Mouse (Mus musculus) forebrain, embryonic 12.5 days (tissue): ENCODE results near the gene Pde4b. TPM values are rescaled to one million over a fixed set of nuclear protein-coding genes. Genes with fewer than 3 reads are reported as not detected.
A peak's percentile ranks its signal among the peaks of the same experiment; 100 is the strongest.

Experiments
- ATAC-seq: fragments of 200-750 bp; cut with Nextera tagmentation; 2 replicates; pipeline ENCODE4 v1.8.0; 2017; ENCODE audit warnings: moderate TSS enrichment; ENCODE audit not compliant: low FRiP score
- H3K27ac ChIP-seq: fragments of 300-500 bp; sonication (generic); 2 replicates; pipeline ENCODE4 v1.5.1; 2016; ENCODE audit warnings: mild to moderate bottlenecking
- H3K27me3 ChIP-seq: fragments of 300-500 bp; sonication (generic); 2 replicates; pipeline ENCODE4 v1.6.1; 2016; ENCODE audit warnings: mild to moderate bottlenecking
- H3K36me3 ChIP-seq: fragments of 300-500 bp; sonication (generic); replicated peaks from 2 replicates; pipeline ENCODE4 v1.6.1; 2016; ENCODE audit warnings: mild to moderate bottlenecking
- H3K4me1 ChIP-seq: fragments of 300-500 bp; sonication (generic); 2 replicates; pipeline ENCODE4 v1.6.1; 2016
- H3K4me2 ChIP-seq: fragments of 300-500 bp; sonication (generic); 2 replicates; pipeline ENCODE4 v1.6.1; 2016; ENCODE audit warnings: mild to moderate bottlenecking, moderate library complexity
- H3K4me3 ChIP-seq: fragments of 300-500 bp; sonication (generic); replicated peaks from 2 replicates; pipeline ENCODE4 v1.5.1; 2016; ENCODE audit warnings: mild to moderate bottlenecking
- H3K9ac ChIP-seq: fragments of 300-500 bp; sonication (generic); 2 replicates; pipeline ENCODE4 v1.6.1; 2016; ENCODE audit warnings: mild to moderate bottlenecking
- H3K9me3 ChIP-seq: fragments of 300-500 bp; sonication (generic); 2 replicates; pipeline ENCODE4 v1.6.1; 2016
- WGBS: fragments of 180-500 bp; shearing (Covaris S2); methylation state at CpG from one replicate; pipeline ENCODE4 v1.1.7; 2016; 5-methylcytosine and 5-hydroxymethylcytosine counted together
- polyA plus RNA-seq: library from polyadenylated mRNA; unstranded; fragments of >200 nt; fragmentation: Nextera tagmentation; extraction: Ambion mirVana; gene quantifications from 2 replicates; pipeline ENCODE4 v1.2.1, GENCODE M21; 2016

Pde4b gene
- polyA plus RNA-seq, 1 experiment from 2014 or later: 7.5 TPM

DNA sequence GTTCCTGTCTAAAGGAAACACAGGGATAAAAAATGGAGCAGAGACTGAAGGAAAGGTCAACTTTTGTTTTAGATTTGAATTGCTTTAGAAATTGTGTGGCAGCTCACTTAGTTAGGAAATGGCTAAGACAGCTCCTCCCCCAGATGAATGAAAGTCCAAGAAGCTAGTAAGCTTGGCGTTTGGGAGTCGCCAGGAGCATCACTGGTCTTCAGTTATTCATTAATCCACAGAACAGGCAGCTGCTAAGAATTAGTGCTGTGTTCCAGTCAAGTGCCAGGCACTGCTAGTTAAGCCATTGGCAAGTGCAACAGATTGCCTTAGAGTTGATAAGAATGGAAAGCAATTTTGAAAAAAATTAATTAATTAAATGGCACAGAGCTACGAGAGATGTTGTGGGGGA is 390.8 kb downstream of the Pde4b start:
- H3K9ac ChIP-seq: no peak overlapping the region
- H3K4me2 ChIP-seq: no peak overlapping the region
- H3K4me3 ChIP-seq: no peak overlapping the region
- H3K27me3 ChIP-seq: no peaks in the 10 kb centered on the region
- WGBS: 42% methylated on average over 3 of the region's 3 CpGs
- H3K9me3 ChIP-seq: no peaks in the 10 kb centered on the region
- no peak overlapping the region for H3K27ac ChIP-seq
- no peak for ATAC-seq
- 0 out of 2 replicates have a peak, but pooled peaks cover 3% of the 10 kb centered on the region for H3K4me1 ChIP-seq
- H3K36me3 ChIP-seq: no peaks in the 10 kb centered on the region

GRCm38 (mm10) chr4:102478860-102479259 is 391.5 kb downstream of the Pde4b start:
- no peak overlapping the region for H3K27ac ChIP-seq
- peaks cover 11% of the 10 kb centered on the region for H3K4me1 ChIP-seq
- H3K9me3 ChIP-seq: no peaks in the 10 kb centered on the region
- no peak overlapping the region for H3K9ac ChIP-seq
- no peak overlapping the region for H3K4me3 ChIP-seq
- H3K36me3 ChIP-seq: no peaks in the 10 kb centered on the region
- H3K27me3 ChIP-seq: no peaks in the 10 kb centered on the region
- H3K4me2 ChIP-seq: no peak overlapping the region
- ATAC-seq: no peak
- WGBS: 93% methylated on average over 7 of the region's 7 CpGs

GRCm38 (mm10) chr4:102480830-102481484 is 393.6 kb downstream of the Pde4b start:
- Histone ChIP-seq H3K27me3 (no peaks in the 10 kb centered on the region), H3K36me3 (no peaks in the 10 kb centered on the region), H3K4me2 (no peak overlapping the region), H3K27ac (no peak overlapping the region), H3K9ac (no peak overlapping the region), H3K4me3 (no peak overlapping the region), H3K9me3 (no peaks in the 10 kb centered on the region), H3K4me1 (peaks cover 13% of the 10 kb centered on the region)
- 62% methylated on average over 6 of the region's 6 CpGs for WGBS
- no peak for ATAC-seq

GRCm38 (mm10) chr4:102483354-102484018 is 396.1 kb downstream of the Pde4b start:
- no peak for ATAC-seq
- no peak overlapping the region for H3K9ac ChIP-seq
- H3K27me3 ChIP-seq: no peaks in the 10 kb centered on the region
- H3K4me2 ChIP-seq: no peak overlapping the region
- H3K9me3 ChIP-seq: no peaks in the 10 kb centered on the region
- H3K4me3 ChIP-seq: no peak overlapping the region
- H3K36me3 ChIP-seq: no peaks in the 10 kb centered on the region
- 36% methylated on average over 7 of the region's 7 CpGs for WGBS
- H3K27ac ChIP-seq: no peak overlapping the region
- H3K4me1 ChIP-seq: peaks cover 23% of the 10 kb centered on the region

DNA sequence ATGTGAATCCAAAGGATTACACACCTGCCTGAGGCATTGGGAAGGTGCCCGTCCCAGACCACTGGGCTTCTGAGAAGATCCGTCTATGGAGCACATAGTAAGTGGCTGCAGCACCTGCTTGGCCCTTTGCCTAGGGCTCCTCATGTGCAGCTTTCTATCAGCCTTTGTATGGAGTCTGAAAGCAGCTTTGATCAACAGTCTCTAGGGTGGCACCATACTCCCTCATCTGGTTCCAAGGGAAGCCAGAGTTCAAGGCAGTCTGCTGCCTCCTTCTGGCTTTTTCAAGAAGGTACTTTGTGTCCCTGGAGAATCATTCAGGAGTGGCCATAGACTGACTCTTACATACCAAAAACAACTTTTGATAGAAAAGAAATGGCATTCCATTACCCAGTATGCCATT is 397.4 kb downstream of the Pde4b start:
- Histone ChIP-seq H3K9me3 (no peaks in the 10 kb centered on the region), H3K4me2 (no peak overlapping the region), H3K27ac (no peak overlapping the region), H3K9ac (no peak overlapping the region), H3K4me1 (peaks cover 23% of the 10 kb centered on the region), H3K4me3 (no peak overlapping the region), H3K36me3 (no peaks in the 10 kb centered on the region), H3K27me3 (no peaks in the 10 kb centered on the region)
- no peak for ATAC-seq
- WGBS: 84% methylated on average over 2 of the region's 2 CpGs

- 31% methylated on average over 4 of the region's 4 CpGs for WGBS
- Histone ChIP-seq H3K27ac (peak overlapping the region; percentile 4; the same call in 1 of the 2 replicates), H3K9ac (no peak overlapping the region), H3K36me3 (no peaks in the 10 kb centered on the region), H3K4me3 (no peak overlapping the region), H3K4me2 (no peak overlapping the region), H3K4me1 (peaks cover 20% of the 10 kb centered on the region), H3K27me3 (no peaks in the 10 kb centered on the region), H3K9me3 (no peaks in the 10 kb centered on the region)
- ATAC-seq: peak; percentile 65; the same call in 1 of the 2 replicates
Measured at GRCm38 (mm10) chr4:102486134-102486920, 399.0 kb downstream of the Pde4b start.

- ATAC-seq: peak; percentile 13; the same call in 1 of the 2 replicates
- Histone ChIP-seq H3K36me3 (no peaks in the 10 kb centered on the region), H3K4me1 (peaks cover 20% of the 10 kb centered on the region), H3K9me3 (no peaks in the 10 kb centered on the region), H3K27ac (no peak overlapping the region), H3K4me2 (no peak overlapping the region), H3K9ac (no peak overlapping the region), H3K4me3 (no peak overlapping the region), H3K27me3 (no peaks in the 10 kb centered on the region)
- 67% methylated on average over 3 of the region's 3 CpGs for WGBS
Measured at GRCm38 (mm10) chr4:102486921-102487240, 399.5 kb downstream of the Pde4b start.

- Histone ChIP-seq H3K27me3 (no peaks in the 10 kb centered on the region), H3K9ac (no peak overlapping the region), H3K4me3 (no peak overlapping the region), H3K27ac (no peak overlapping the region), H3K4me2 (no peak overlapping the region), H3K36me3 (no peaks in the 10 kb centered on the region), H3K9me3 (no peaks in the 10 kb centered on the region), H3K4me1 (peaks cover 28% of the 10 kb centered on the region)
- 61% methylated on average over 2 of the region's 2 CpGs for WGBS
- ATAC-seq: no peak
Measured at GRCm38 (mm10) chr4:102488000-102488399, 400.7 kb downstream of the Pde4b start.

GRCm38 (mm10) chr4:102491468-102492123 is 404.3 kb downstream of the Pde4b start:
- WGBS: 78% methylated on average over 11 of the region's 11 CpGs
- no peak for ATAC-seq
- Histone ChIP-seq H3K4me3 (no peak overlapping the region), H3K4me1 (peaks cover 13% of the 10 kb centered on the region), H3K27me3 (no peaks in the 10 kb centered on the region), H3K4me2 (no peak overlapping the region), H3K36me3 (no peaks in the 10 kb centered on the region), H3K9ac (no peak overlapping the region), H3K9me3 (no peaks in the 10 kb centered on the region), H3K27ac (no peak overlapping the region)

DNA sequence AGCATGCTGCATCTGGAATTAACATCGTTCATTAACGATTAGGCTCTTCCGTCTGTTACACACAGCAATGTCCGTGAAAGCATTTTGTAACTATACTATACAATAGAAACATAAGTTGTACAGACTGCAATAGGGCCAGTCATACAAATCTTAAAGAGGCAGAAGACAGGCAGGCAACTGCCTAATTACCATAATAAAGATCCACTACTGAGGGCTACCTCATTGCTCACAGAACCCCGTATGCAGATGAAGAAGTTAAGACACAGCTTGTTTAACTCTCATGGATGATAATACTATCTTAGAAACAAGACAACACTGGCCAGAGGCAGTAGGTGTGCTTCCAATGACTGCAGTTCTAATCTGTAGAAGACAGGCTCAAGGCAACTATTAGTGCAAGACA is 405.6 kb downstream of the Pde4b start:
- Histone ChIP-seq H3K36me3 (no peaks in the 10 kb centered on the region), H3K27me3 (no peaks in the 10 kb centered on the region), H3K9me3 (no peaks in the 10 kb centered on the region), H3K4me2 (no peak overlapping the region), H3K4me3 (no peak overlapping the region), H3K27ac (no peak overlapping the region), H3K4me1 (peaks cover 9% of the 10 kb centered on the region), H3K9ac (no peak overlapping the region)
- ATAC-seq: peak; percentile 52
- 29% methylated on average over 5 of the region's 5 CpGs for WGBS

DNA sequence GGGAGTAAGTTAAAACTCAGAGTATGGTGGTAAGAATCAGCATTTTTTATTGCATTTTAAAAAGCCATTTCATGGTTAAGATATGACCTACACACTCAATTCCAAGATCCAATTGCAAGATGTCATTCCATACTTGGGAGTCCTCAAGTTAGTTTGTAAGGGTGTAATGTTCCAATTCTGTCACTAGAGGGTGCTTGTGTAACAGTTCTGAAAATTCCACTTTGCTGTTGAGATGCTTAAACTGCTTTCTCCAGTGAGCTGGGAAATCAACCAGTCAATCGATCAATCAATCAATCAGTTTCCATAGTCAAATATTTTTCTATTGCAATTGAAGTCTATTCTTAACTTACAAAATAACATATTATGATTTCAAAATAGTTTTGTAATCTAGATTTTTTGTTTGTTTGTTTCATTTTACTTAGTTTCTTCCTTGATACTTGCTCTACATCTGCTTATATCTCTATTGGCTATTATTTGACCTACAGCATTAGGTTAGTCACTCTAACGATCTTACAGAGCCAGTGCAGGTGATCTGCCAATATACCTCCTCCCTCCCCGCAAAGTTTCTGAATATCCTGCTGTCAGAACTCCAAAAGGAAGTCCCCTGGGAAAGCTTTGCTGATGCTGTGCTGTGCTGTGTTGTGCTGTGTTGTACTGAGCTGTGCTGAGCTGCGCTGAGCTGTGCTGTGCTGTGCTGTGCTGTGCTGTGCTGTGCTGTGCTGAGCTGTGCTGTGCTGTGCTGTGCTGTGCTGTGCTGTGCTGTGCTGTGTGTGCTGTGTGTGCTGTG is 406.2 kb downstream of the Pde4b start:
- H3K4me1 ChIP-seq: peaks cover 9% of the 10 kb centered on the region
- no peak overlapping the region for H3K27ac ChIP-seq
- no peaks in the 10 kb centered on the region for H3K9me3 ChIP-seq
- WGBS: 57% methylated on average over 4 of the region's 4 CpGs
- H3K27me3 ChIP-seq: no peaks in the 10 kb centered on the region
- no peak overlapping the region for H3K9ac ChIP-seq
- H3K4me2 ChIP-seq: no peak overlapping the region
- H3K36me3 ChIP-seq: no peaks in the 10 kb centered on the region
- ATAC-seq: peak; percentile 47
- no peak overlapping the region for H3K4me3 ChIP-seq
